Mouse (Mus musculus) embryonic stem cell, embryonic (primary cell): ENCODE measurements around the gene Sema4g.

Experiments used
- CTCF ChIA-PET, 4 experiments: fragments of 300-600 bp in 2 of 4; fragments of 350-600 bp in 2 of 4; sonication (Branson Sonifier 250); formaldehyde crosslinking; loops; one replicate each; lab custom pipeline; 2022; ENCODE audit warnings: inconsistent platforms in 2 of 4; lab: Charles Lee
- POLR2A ChIA-PET, 4 experiments: fragments of 300-600 bp in 2 of 4; fragments of 350-600 bp in 2 of 4; sonication (Branson Sonifier 250); formaldehyde crosslinking; loops; one replicate each; lab custom pipeline; 2022; ENCODE audit warnings: antibody characterized with exemption in 4 of 4, inconsistent platforms in 1 of 4; lab: Charles Lee

Sema4g gene

DNA sequence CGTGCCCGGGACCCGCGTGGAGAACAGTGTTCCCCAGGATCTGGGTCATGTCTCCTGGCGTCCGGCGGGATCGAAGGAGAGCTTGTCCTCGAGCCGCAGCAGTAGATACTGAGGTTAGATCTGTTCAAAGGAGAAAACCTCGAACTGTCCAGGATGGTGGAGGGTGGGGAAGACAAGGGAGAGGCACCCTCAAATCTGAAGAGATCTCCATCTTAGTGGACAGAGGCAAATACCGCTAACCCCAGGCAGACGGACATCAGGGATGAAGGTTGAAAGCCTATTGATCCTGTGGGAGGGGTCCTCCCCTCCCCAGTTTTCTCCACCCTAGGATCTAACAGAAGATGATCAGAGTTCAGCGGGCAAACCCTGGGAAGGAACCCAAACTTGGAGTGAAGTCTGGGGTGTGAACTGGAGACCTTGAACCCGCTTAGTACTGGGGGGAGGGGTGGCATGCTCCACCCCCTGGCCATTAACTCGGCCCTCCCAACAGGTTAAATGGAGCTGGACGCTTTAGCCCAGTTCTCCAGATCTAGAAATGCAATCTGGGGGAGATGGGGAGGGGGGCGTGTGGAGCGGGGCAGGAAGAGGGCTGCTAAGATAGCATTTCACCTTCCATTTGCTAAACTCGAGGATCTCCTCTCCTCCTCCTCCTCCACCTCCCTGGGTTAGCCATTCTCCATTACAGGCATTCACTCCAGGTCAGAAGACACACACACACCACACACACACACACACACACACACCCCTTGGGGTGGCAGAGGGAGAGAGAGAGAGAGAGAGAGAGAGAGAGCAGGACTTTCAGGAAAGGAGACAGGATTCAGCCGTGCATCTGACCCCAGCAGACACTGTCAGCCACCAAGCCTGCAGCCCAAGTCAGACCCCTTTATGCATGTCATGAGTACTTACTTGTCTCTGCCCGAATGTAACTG lies 930 bp downstream of the Sema4g start:
- CTCF ChIA-PET, result interaction anchor here in 3 of 4 experiments (0.6 to 4.7 kb wide), 12 partner anchors 9 to 1255 kb away, joined by 3 to 28 read pairs (median 4); partner anchors contain the start of gene Mrpl43 (in 1 of the 3)

DNA sequence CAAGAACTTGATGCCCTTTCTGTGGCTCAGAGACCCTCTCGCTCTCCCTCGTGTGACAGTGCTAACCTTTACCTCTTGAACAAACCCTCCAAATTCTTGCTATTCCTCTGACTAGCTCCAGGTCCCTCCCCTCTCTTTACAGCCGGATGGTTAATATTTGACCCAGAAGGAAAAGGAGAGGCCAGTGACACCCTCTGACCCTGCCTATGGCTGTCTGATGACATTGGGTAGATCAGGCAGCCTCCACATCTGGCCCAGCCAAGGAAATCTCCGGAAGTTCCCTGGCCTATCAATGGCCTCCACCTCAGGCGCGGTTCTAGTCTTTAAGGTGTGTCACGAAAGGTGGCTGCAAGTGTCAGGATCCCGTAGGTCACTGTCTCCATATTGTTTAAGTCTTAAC lies 2.1 kb downstream of the Sema4g start:
- CTCF ChIA-PET, result interaction anchor here in 2 of 4 experiments (1.0 to 4.7 kb wide), 4 partner anchors 21 to 84 kb away, joined by 3 to 28 read pairs (median 6); partner anchors contain the start of gene Kazald1 (in 1 of the 2)
- POLR2A ChIA-PET, result interaction anchor here (0.5 to 6.5 kb wide), 13 partner anchors 8 to 329 kb away, joined by 3 to 63 read pairs (median 4); partner anchors contain the start of genes Twnk (in 3 of the 4), Mrpl43 (in 2 of the 4) and Lzts2 (in 1 of the 4)

More for the DNA sequence above, 930 bp downstream of the Sema4g start:
- POLR2A ChIA-PET, result interaction anchor here in 3 of 4 experiments (0.6 to 6.4 kb wide), 12 partner anchors 12 to 505 kb away, joined by 3 to 29 read pairs (median 4); partner anchors contain the start of genes Mrpl43 (in 2 of the 3), Twnk (in 2 of the 3) and Slf2 (in 1 of the 3)

DNA sequence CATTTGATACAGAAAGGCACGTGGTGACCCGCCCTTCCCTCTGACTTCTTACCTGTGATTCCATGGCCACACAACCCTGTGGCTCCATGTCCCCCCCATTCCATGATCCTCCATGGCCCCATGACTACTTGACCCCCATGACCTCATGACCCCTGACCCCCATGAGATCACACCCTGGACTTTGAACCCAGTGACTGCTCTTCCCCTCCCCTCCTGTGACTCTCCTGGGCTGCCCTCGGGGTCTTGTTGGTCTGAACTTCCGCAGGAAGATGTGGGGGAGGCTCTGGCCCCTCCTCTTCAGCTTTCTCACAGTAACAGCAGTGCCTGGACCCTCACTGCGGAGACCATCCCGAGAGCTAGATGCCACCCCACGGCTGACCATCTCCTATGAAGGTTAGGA lies 3.3 kb downstream of the Sema4g start:
- POLR2A ChIA-PET, result interaction anchor here in 3 of 4 experiments (0.6 to 6.5 kb wide), 12 partner anchors 9 to 61 kb away, joined by 3 to 63 read pairs (median 5); partner anchors contain the start of genes Twnk (in 3 of the 3), Mrpl43 (in 2 of the 3) and Lzts2 (in 1 of the 3)
- CTCF ChIA-PET, result interaction anchor here in 3 of 4 experiments (0.5 to 4.7 kb wide), 8 partner anchors 11 to 106 kb away, joined by 3 to 28 read pairs (median 4); partner anchors contain the start of gene Kazald1 (in 1 of the 3)

DNA sequence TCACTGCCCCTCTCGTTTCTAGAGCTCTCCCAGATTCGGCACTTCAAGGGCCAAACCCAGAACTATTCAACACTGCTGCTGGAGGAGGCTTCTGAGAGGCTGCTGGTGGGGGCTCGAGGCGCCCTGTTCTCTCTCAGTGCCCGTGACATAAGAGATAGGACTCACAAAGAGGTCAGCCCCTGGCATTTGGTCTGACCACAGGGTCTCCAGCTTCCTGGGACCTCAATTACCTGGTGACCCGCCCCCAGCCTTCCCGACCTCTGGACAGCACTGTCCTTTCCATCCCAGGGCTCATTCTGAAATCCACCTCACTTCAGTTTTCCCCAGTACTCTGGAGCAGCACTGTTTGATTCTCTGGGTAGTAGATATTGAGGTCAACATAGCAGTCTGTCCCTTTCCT lies 3.8 kb downstream of the Sema4g start:
- POLR2A ChIA-PET, result interaction anchor here in 2 of 4 experiments (0.8 to 6.5 kb wide), 10 partner anchors 9 to 61 kb away, joined by 3 to 63 read pairs (median 6); partner anchors contain the start of genes Twnk (in 2 of the 2) and Mrpl43 (in 1 of the 2)

DNA sequence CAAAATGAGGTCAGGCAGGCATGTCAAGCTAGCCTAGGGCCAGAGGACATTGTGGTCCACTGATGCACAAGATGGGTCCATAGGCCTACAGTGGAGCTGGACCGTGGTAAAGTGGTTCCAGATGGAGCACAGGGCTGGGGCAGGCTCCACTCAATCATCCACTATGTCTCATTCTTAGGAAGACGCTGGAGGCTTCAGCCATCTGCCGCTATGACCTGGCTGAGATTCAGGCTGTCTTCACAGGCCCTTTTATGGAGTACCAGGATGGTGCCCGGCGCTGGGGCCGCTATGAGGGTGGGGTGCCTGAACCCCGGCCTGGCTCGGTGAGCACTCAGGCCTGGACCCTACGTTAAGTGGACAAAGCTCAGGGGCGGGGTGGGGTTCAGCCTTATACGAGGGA lies 8.9 kb downstream of the Sema4g start:
- CTCF ChIA-PET, result interaction anchor here in 3 of 4 experiments (0.6 to 1.4 kb wide), 4 partner anchors 34 to 62 kb away, joined by 3 to 5 read pairs (median 4); no protein-coding TSS in a partner anchor

More for the DNA sequence above, 3.8 kb downstream of the Sema4g start:
- CTCF ChIA-PET, result interaction anchor here in 3 of 4 experiments (0.6 to 4.7 kb wide), 4 partner anchors 11 to 64 kb away, joined by 3 to 28 read pairs (median 6); no protein-coding TSS in a partner anchor

DNA sequence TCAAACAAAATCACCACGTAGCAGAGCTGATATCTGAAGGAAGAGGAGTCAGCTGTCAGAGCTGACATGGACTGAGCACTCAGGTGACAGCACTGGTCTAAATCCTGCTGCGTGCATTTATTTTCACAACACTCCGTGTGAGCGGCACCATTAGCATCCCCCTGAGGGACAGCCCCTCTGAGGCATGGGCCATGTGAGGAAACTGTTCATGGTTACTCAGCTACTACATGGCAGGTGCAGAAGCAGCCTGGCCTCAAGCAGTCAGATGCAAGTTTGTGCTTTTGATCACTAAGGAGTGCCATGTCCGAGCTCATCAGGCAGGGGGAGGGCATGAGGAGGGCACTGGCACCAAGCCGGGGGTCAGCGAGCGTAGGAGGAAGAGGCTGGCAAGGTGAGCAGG lies 10.7 kb downstream of the Sema4g start:
- POLR2A ChIA-PET, result interaction anchor here in 1 of 4 experiments (0.9 to 8.6 kb wide), 3 partner anchors 13 to 69 kb away, joined by 3 to 141 read pairs (median 4); partner anchors contain the start of genes Lzts2 and Slf2
- CTCF ChIA-PET, result interaction anchor here in 2 of 4 experiments (0.6 to 2.8 kb wide), 3 partner anchors 31 to 279 kb away, joined by 4 to 14 read pairs (median 7); no protein-coding TSS in a partner anchor

More for the DNA sequence above, 8.9 kb downstream of the Sema4g start:
- POLR2A ChIA-PET, result interaction anchor here in 2 of 4 experiments (1.2 to 1.6 kb wide), 4 partner anchors 9 to 67 kb away, joined by 3 to 4 read pairs (median 3); partner anchors contain the start of genes Mrpl43 (in 1 of the 2) and Slf2 (in 1 of the 2)

DNA sequence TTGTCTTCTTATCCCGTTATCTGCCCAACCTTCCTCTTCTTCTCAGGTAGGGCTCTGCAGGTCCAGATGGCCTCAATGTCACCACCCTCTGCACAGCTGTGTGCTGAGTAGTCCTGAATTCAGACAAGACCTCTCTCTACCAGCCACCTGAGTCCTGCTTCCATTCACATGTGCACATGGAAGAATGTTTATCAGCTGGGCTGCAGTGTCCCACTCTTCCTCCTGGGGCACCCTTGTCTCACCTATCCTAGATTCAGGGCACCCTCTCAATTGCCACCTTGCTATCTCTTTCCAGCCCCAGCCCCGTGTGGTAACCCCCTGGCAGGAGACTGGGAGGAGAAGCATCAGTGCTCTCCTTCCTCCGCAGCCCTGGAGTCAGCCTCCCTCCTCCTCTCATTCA lies 13.4 kb downstream of the Sema4g start:
- POLR2A ChIA-PET, result interaction anchor here (0.5 to 8.6 kb wide), 7 partner anchors 13 to 1044 kb away, joined by 3 to 141 read pairs (median 9); partner anchors contain the start of gene Lzts2 (in 2 of the 4)
- CTCF ChIA-PET, result interaction anchor here in 3 of 4 experiments (0.5 to 3.3 kb wide), 5 partner anchors 13 to 1508 kb away, joined by 3 to 18 read pairs (median 5); partner anchors contain the start of gene Sema4g (in 1 of the 3)

DNA sequence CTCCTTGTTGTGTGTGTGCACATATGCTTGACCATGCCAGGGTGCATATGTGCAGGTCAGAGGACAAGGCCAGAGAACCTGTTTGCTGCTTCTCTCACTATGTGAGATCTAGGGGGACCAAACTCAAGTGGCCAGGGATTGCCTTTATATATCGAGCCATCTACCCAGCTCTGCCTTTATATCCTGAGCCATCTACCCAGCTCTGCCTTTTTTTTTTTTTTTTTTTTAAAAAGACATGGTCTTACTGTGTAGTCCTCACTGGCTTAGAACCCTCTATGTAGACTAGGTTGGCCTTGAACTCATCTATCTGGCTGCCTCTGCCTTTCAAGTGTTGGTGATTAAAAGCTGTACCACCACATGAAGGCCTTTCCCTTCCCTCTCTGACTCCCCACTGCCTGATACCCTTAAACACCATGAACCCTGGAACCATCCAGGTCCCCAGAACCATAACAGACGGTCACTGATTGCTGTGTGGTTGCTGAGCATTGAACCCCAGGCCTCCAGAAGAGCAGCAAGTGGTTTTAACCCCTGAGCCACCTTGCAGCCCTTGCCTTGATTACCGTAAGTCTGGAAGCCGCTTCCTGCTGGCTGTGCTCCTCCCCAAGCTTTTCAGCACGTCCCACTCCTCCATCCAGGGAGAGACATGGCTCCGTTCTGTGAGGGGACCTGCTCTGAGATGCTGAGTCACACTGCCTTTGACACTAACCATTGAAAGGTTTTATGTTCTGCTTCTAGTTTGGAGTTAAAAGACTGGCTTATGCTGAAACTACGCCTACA lies 15.0 kb downstream of the Sema4g start:
- ChIA-PET POLR2A (interaction anchor here in 3 of 4 experiments (0.6 to 8.6 kb wide), 11 partner anchors 10 to 715 kb away, joined by 3 to 141 read pairs (median 3); partner anchors contain the start of gene Lzts2 (in 2 of the 3)), CTCF (interaction anchor here in 3 of 4 experiments (0.6 to 16.7 kb wide), 8 partner anchors 8 to 1169 kb away, joined by 3 to 523 read pairs (median 4); no protein-coding TSS in a partner anchor)

DNA sequence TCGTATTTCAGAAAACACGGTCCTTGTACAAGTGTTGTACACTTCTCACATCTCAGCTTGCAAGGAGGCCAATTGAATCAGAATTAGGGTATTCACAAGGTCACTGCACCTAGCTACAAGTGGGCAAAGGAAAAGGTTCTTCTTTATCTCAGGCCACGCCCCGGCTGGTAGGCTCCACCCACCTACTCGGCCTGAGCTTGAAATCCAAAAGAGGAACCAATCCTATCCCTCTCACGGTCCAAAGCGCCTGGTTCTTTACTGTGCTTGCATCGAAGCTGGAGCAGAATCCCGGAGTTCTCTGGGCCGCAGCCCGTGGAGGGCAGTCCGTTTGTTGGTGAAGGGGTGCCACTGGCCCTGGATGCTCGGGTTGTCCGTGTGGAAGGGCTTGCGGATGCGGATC lies 16.5 kb downstream of the Sema4g start, which contains the start of gene Twnk:
Gene Twnk (plus strand): TSS at position 220 of the 400 bp plus-strand sequence.
- CTCF ChIA-PET, result interaction anchor here (0.7 to 16.7 kb wide), 15 partner anchors 10 to 443 kb away, joined by 3 to 523 read pairs (median 6); partner anchors contain the start of genes Hif1an (in 1 of the 4), Kazald1 (in 1 of the 4), Lzts2 (in 1 of the 4) and Sema4g (in 1 of the 4)
- POLR2A ChIA-PET, result interaction anchor here (0.5 to 8.6 kb wide), 54 partner anchors 8 to 1522 kb away, joined by 3 to 141 read pairs (median 4); partner anchors contain the start of genes Lzts2 (in 4 of the 4), Kazald1 (in 3 of the 4), Pdzd7 (in 2 of the 4) and Sema4g (in 2 of the 4)

DNA sequence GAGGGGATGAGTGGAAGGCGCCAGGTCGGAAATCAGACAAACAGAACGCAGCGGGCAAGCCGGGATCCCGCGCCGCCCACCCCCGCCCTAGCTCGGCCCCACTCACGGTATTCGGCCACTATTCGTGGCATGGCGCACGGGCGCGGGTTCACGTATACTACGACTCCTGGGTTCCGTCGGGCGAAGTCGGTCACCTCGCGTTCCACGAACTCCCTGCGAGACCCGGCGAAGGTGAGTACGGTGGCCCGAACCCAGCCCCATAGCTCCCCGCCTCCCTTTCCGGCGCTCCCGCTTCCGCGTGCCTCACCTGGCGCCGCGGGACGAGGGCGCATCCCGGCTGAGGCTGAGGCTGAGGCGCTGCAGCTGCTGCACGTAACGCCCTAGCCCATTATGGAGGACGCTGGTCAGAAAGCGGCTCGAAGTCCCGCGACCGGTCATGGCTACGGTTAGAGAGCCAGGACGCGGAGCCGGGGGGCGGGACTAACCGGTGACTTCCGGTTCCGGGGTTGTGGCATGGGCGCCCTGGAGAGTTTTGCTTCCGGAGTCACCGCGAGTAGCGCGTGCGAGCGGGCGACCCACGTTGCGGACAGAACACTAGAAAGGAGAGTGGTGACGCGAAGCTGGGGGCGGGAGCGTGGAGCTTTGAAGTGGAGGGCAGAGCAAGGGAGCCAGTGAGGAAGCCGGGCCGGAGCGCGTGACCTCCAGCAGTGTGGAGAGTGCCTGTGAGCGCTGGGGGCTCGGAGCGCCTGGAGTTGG lies 17.2 kb downstream of the Sema4g start, which contains the start of gene Mrpl43:
Gene Mrpl43 (minus strand): TSS at position 486 of the 756 bp plus-strand sequence.
- CTCF ChIA-PET, result interaction anchor here (0.6 to 16.7 kb wide), 16 partner anchors 9 to 443 kb away, joined by 3 to 523 read pairs (median 6); partner anchors contain the start of genes Sema4g (in 2 of the 4), Hif1an (in 1 of the 4), Kazald1 (in 1 of the 4) and Lzts2 (in 1 of the 4)
- POLR2A ChIA-PET, result interaction anchor here (0.5 to 8.6 kb wide), 59 partner anchors 8 to 539 kb away, joined by 3 to 141 read pairs (median 4); partner anchors contain the start of genes Lzts2 (in 4 of the 4), Kazald1 (in 3 of the 4), Pdzd7 (in 2 of the 4) and Sema4g (in 2 of the 4)

DNA sequence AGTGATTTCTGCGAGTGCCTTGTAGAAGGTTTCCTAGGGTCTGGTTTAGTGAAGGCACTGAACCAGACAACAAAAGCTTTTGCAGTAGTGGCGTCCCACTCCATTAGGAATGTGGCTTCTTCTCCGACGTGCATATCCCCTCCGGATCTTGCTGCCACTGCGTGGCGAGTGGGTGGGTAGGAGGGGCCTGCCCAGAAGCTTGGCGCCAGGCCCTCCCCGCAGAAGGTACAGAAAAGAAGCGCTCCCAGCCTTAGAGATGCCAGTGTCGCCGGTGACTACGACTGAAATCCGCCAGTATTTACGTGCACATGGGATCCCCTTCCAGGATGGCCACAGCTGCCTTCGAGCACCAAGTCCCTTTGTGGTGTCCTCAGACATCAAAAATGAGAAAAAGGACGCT lies 18.1 kb downstream of the Sema4g start:
- CTCF ChIA-PET, result interaction anchor here in 3 of 4 experiments (1.2 to 16.7 kb wide), 7 partner anchors 10 to 40 kb away, joined by 3 to 523 read pairs (median 10); partner anchors contain the start of genes Sema4g (in 1 of the 3) and Sfxn3 (in 1 of the 3)

DNA sequence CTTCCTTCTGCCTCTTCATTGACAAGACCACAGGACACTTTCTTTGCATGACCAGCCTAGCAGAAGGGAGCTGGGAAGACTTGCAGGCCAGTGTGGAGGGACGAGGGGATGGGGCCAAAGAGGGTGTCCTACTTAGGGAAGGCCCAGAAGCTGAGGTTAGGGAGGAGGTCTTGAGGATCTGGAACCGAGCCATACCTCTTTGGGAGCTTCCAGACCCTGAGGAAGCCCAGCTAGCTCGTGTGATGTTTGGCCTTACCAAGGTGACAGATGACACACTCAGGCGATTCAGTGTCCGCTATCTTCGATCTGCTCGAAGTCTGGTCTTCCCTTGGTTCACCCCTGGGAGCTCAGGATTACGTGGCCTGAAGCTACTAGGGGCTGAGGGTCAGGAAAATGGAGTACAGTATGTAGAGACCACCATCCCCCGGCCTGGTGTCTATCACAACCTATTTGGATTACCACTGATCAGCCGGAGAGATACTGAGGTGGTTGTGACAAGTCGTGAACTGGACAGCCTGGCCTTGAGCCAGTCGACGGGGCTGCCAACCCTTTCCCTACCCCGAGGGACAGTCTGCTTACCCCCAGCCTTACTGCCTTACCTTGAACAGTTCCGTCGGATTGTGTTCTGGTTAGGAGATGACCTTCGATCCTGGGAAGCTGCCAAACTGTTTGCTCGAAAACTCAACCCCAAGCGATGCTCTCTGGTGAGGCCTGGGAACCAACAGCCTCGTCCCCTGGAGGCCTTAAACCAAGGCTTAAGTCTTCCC lies 18.7 kb downstream of the Sema4g start:
- CTCF ChIA-PET, result interaction anchor here (0.6 to 16.7 kb wide), 8 partner anchors 9 to 560 kb away, joined by 3 to 523 read pairs (median 4); partner anchors contain the start of gene Sfxn3 (in 1 of the 4)
- POLR2A ChIA-PET, result interaction anchor here in 3 of 4 experiments (0.5 to 8.6 kb wide), 22 partner anchors 8 to 555 kb away, joined by 3 to 141 read pairs (median 5); partner anchors contain the start of genes Lzts2 (in 2 of the 3), Pdzd7 (in 2 of the 3), Sfxn3 (in 2 of the 3) and Slf2 (in 2 of the 3)

More for the DNA sequence above, 18.1 kb downstream of the Sema4g start:
- POLR2A ChIA-PET, result interaction anchor here in 3 of 4 experiments (0.7 to 8.6 kb wide), 31 partner anchors 9 to 163 kb away, joined by 3 to 141 read pairs (median 4); partner anchors contain the start of genes Lzts2 (in 2 of the 3), Pdzd7 (in 2 of the 3), Sema4g (in 2 of the 3) and Sfxn3 (in 2 of the 3)

DNA sequence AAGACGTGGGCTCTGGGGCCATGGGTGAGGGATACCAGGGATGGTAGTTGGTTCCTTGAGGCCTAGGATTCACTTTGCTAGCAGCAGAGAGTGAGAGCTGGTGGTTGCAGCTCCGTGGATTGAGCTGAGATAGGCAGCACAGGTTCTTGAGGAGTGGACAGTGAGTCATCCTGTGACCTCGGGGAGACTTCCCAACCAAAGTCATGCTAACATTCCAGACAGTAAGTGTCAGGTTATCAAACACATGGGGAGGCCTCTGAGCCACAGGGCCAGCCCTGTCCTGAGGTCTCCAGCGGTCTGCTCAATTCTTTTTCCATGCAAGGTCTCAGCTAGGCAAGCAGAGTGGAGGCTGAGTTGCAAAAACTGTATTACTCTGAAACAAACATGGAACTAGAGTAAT lies 21.7 kb downstream of the Sema4g start:
- POLR2A ChIA-PET, result interaction anchor here in 1 of 4 experiments (1.4 to 9.7 kb wide), 2 partner anchors 17 to 64 kb away, joined by 8 to 152 read pairs; partner anchors contain the start of gene Kazald1
- CTCF ChIA-PET, result interaction anchor here (0.5 to 16.7 kb wide), 5 partner anchors 15 to 20 kb away, joined by 4 to 523 read pairs (median 7); no protein-coding TSS in a partner anchor
